Mouse (Mus musculus): ENCODE measurements at regions not wholly inside any gene's neighbourhood (a gene's known extent, or its start where the extent isn't known, plus 50 kb on each side); places are given as distances from the start of the nearest gene placed in this dataset. TPM values are rescaled to one million over a fixed set of nuclear protein-coding genes. Genes with fewer than 3 reads are reported as not detected.

Small RNA genes lying in the stretch of these regions (microRNA-seq; reads per million reads assigned to microRNA genes)
- gene Gm23162 (not detected), gene Gm26250 (not detected)
